Mouse (Mus musculus) heart, adult 2 months (tissue): ENCODE data around the gene D630023F18Rik.

ENCODE experiments used
- CTCF ChIP-seq: fragments of 200-600 bp; IDR thresholded peaks from 2 replicates; pipeline ENCODE4 v1.8.1; 2022; ENCODE audit warnings: antibody characterized with exemption, mild to moderate bottlenecking, moderate library complexity
- EP300 ChIP-seq: fragments of 200-500 bp; IDR thresholded peaks from 2 replicates; pipeline ENCODE4 v1.6.1; 2011; ENCODE audit warnings: low read depth, low read length, control low read depth; ENCODE audit not compliant: insufficient read depth
- POLR2A ChIP-seq: fragments of 200-500 bp; IDR thresholded peaks from 2 replicates; pipeline ENCODE4 v1.6.1; 2011; ENCODE audit warnings: mild to moderate bottlenecking, low read depth, low read length, control low read depth; ENCODE audit not compliant: insufficient read depth

- TF ChIP-seq EP300, result no peak
- TF ChIP-seq CTCF, result no peak
- TF ChIP-seq POLR2A, result no peak
Observed at GRCm38 (mm10) chr1:65129634-65130180, 6.7 kb upstream of the D630023F18Rik start.
